Mouse (Mus musculus) heart, postnatal 14 days (tissue): ENCODE data around the gene Slc24a5. TPM values are rescaled to one million over a fixed set of nuclear protein-coding genes. Genes with fewer than 3 reads are reported as not detected.
"Not testable (repeated sequence)": the region's sequence is repeated elsewhere in the genome, so short reads cannot be mapped to it uniquely, and the experiment has no call there.

Source experiments
- DNase-seq, 2 experiments: peaks; one replicate each; pipeline ENCODE4 v3.0.0; 2021 to 2022
- intact Hi-C: fragments of 180-260 bp; cut with DNase I; formaldehyde crosslinking; loops from one replicate; pipeline ENCODE4 v1.15.1; 2025
- long read RNA-seq, 2 experiments: library from polyadenylated mRNA; stranded (forward); transcript quantifications; one replicate each; pipeline ENCODE4 v2.0.0; 2021
- total RNA-seq, 2 experiments: library from RNA; stranded (reverse); gene quantifications; 2 replicates each; pipeline ENCODE4 v1.2.3; 2021

The Slc24a5 gene
- total RNA-seq, result 1 to 10 TPM in 1 of 2 experiments, under 1 TPM in 1; 0.90 to 1.4 TPM
- long read RNA-seq, experiment 1, partial matches to known transcripts, result 0 of 2 reads
- long read RNA-seq, experiment 1, other reads (novel, unspliced or antisense), result 2 of 2 reads
- long read RNA-seq, experiment 2, partial matches to known transcripts, result 0 of 5 reads
- long read RNA-seq, experiment 2, other reads (novel, unspliced or antisense), result 2 of 5 reads

- DNase-seq, result peak; percentile 30 to 40
- intact Hi-C loops, result no loop called here
Measured at GRCm38 (mm10) chr2:125067894-125068293, at the start of gene Slc24a5. Gene Slc24a5, plus strand, starts transcription at chr2:125068124.

GRCm38 (mm10) chr2:125024386-125024785 lies 43.5 kb upstream of the Slc24a5 start:
- intact Hi-C loops, result no loop called here
- peak; percentile 24 to 36 for DNase-seq

GRCm38 (mm10) chr2:125026358-125027000 lies 41.4 kb upstream of the Slc24a5 start:
- intact Hi-C loops, result no loop called here
- peak in 1 of 2 experiments; percentile 14 for DNase-seq

GRCm38 (mm10) chr2:125030591-125030990 lies 37.3 kb upstream of the Slc24a5 start:
- no peak for DNase-seq
- intact Hi-C loops, result no loop called here

- intact Hi-C loops, result no loop called here
- no peak for DNase-seq
Measured at GRCm38 (mm10) chr2:125031111-125031510, 36.8 kb upstream of the Slc24a5 start.

GRCm38 (mm10) chr2:125031562-125032257 lies 36.2 kb upstream of the Slc24a5 start:
- no peak for DNase-seq
- intact Hi-C loops, result no loop called here

GRCm38 (mm10) chr2:125032258-125032973 lies 35.5 kb upstream of the Slc24a5 start:
- intact Hi-C loops, result no loop called here
- DNase-seq, result no peak

GRCm38 (mm10) chr2:125033042-125033743 lies 34.7 kb upstream of the Slc24a5 start:
- intact Hi-C loops, result no loop called here
- no peak for DNase-seq

GRCm38 (mm10) chr2:125055316-125055903 lies 12.5 kb upstream of the Slc24a5 start:
- no peak for DNase-seq
- intact Hi-C loops, result no loop called here

- intact Hi-C loops, result loop anchor here (1.0 kb wide), 1 partner anchor 132 kb away; no protein-coding TSS in a partner anchor
- DNase-seq, result peak; percentile 17 to 28
Measured at GRCm38 (mm10) chr2:125057250-125057815, 10.6 kb upstream of the Slc24a5 start.

- no peak for DNase-seq
- intact Hi-C loops, result no loop called here
Measured at GRCm38 (mm10) chr2:125061451-125061850, 6.5 kb upstream of the Slc24a5 start.

GRCm38 (mm10) chr2:125062944-125063343 lies 5.0 kb upstream of the Slc24a5 start:
- no peak for DNase-seq
- intact Hi-C loops, result no loop called here

- no peak for DNase-seq
- intact Hi-C loops, result no loop called here
Measured at GRCm38 (mm10) chr2:125067373-125067772, 551 bp upstream of the Slc24a5 start.

- no peak for DNase-seq
- intact Hi-C loops, result no loop called here
Measured at GRCm38 (mm10) chr2:125068696-125069095, 772 bp downstream of the Slc24a5 start.

- DNase-seq, result peak; percentile 22 to 39
- intact Hi-C loops, result no loop called here
Measured at GRCm38 (mm10) chr2:125073056-125073780, 5.3 kb downstream of the Slc24a5 start.

GRCm38 (mm10) chr2:125083879-125084278 lies 16.0 kb downstream of the Slc24a5 start:
- no peak for DNase-seq
- intact Hi-C loops, result no loop called here

- intact Hi-C loops, result no loop called here
- DNase-seq, result no peak
Measured at GRCm38 (mm10) chr2:125088757-125089156, 20.8 kb downstream of the Slc24a5 start.

- DNase-seq, intact Hi-C loops: not testable (repeated sequence)
Measured at GRCm38 (mm10) chr2:125092123-125092522, 24.2 kb downstream of the Slc24a5 start.

- DNase-seq, intact Hi-C loops: not testable (repeated sequence)
Measured at GRCm38 (mm10) chr2:125104491-125104890, 36.6 kb downstream of the Slc24a5 start.
